Mouse (Mus musculus) forebrain, embryonic 13.5 days (tissue): ENCODE results near the gene Dock1. TPM values are rescaled to one million over a fixed set of nuclear protein-coding genes. Genes with fewer than 3 reads are reported as not detected.

Source experiments
- ATAC-seq: fragments of 200-750 bp; cut with Nextera tagmentation; 2 replicates; pipeline ENCODE4 v1.8.0; 2017
- H3K27ac ChIP-seq: fragments of 300-500 bp; sonication (generic); 2 replicates; pipeline ENCODE4 v1.5.1; 2015; ENCODE audit warnings: inconsistent platforms, mild to moderate bottlenecking, moderate library complexity
- H3K27me3 ChIP-seq: fragments of 300-500 bp; sonication (generic); 2 replicates; pipeline ENCODE4 v1.6.1; 2015; ENCODE audit warnings: mild to moderate bottlenecking, inconsistent platforms
- H3K36me3 ChIP-seq: fragments of 300-500 bp; sonication (generic); 2 replicates; pipeline ENCODE4 v1.6.1; 2015; ENCODE audit warnings: mild to moderate bottlenecking, inconsistent platforms; ENCODE audit not compliant: poor library complexity, severe bottlenecking
- H3K4me1 ChIP-seq: fragments of 300-500 bp; sonication (generic); 2 replicates; pipeline ENCODE4 v1.6.1; 2015; ENCODE audit warnings: inconsistent platforms
- H3K4me2 ChIP-seq: fragments of 300-500 bp; sonication (generic); 2 replicates; pipeline ENCODE4 v1.6.1; 2015; ENCODE audit warnings: inconsistent platforms, mild to moderate bottlenecking, moderate library complexity
- H3K4me3 ChIP-seq: fragments of 300-500 bp; sonication (generic); 2 replicates; pipeline ENCODE4 v1.5.1; 2015; ENCODE audit warnings: mild to moderate bottlenecking, inconsistent platforms
- H3K9ac ChIP-seq: fragments of 300-500 bp; sonication (generic); 2 replicates; pipeline ENCODE4 v1.6.1; 2015; ENCODE audit warnings: mild to moderate bottlenecking, inconsistent platforms
- H3K9me3 ChIP-seq: fragments of 300-500 bp; sonication (generic); replicated peaks from 2 replicates; pipeline ENCODE4 v1.6.1; 2016; ENCODE audit warnings: inconsistent platforms
- WGBS: fragments of 180-500 bp; shearing (Covaris S2); methylation state at CpG from one replicate; pipeline ENCODE4 v1.1.7; 2015; 5-methylcytosine and 5-hydroxymethylcytosine counted together
- polyA plus RNA-seq: library from polyadenylated mRNA; unstranded; fragments of >200 nt; fragmentation: Nextera tagmentation; extraction: Ambion mirVana; gene quantifications from 2 replicates; pipeline ENCODE4 v1.2.1, GENCODE M21; 2015

Dock1 gene
- 11.6 and 11.8 TPM in 2 replicates for polyA plus RNA-seq

GRCm38 (mm10) chr7:134670312-134671002 lies at the start of gene Dock1:
Gene Dock1, plus strand, starts transcription at chr7:134670654.
- H3K27ac ChIP-seq, result peak within 1 kb of the TSS; percentile 44
- peak within 1 kb of the TSS; percentile 95 for H3K4me2 ChIP-seq
- peak; percentile 91 for ATAC-seq
- H3K27me3 ChIP-seq, result peaks cover 14% of the 10 kb centered on the region
- peak within 1 kb of the TSS; percentile 68 for H3K4me3 ChIP-seq
- no peaks in the 10 kb centered on the region for H3K9me3 ChIP-seq
- WGBS, result 2% methylated on average over 76 of the region's 77 CpGs
- no peaks in the 10 kb centered on the region for H3K36me3 ChIP-seq
- peak within 1 kb of the TSS; percentile 79 for H3K9ac ChIP-seq
- H3K4me1 ChIP-seq, result peaks cover 22% of the 10 kb centered on the region

- no peak for ATAC-seq
- no peaks in the 10 kb centered on the region for H3K9me3 ChIP-seq
- no peak overlapping the region for H3K9ac ChIP-seq
- no peak overlapping the region for H3K27ac ChIP-seq
- H3K4me1 ChIP-seq, result no peaks in the 10 kb centered on the region
- H3K36me3 ChIP-seq, result no peaks in the 10 kb centered on the region
- H3K4me2 ChIP-seq, result no peak overlapping the region
- no peak overlapping the region for H3K4me3 ChIP-seq
- 77% methylated on average over 4 of the region's 4 CpGs for WGBS
- no peaks in the 10 kb centered on the region for H3K27me3 ChIP-seq
These were observed 42.5 kb upstream of the Dock1 start for GRCm38 (mm10) chr7:134627906-134628305.

- Histone ChIP-seq H3K36me3 (no peaks in the 10 kb centered on the region), H3K4me1 (no peaks in the 10 kb centered on the region), H3K27me3 (no peaks in the 10 kb centered on the region), H3K9ac (no peak overlapping the region), H3K4me2 (no peak overlapping the region), H3K4me3 (no peak overlapping the region), H3K27ac (no peak overlapping the region), H3K9me3 (no peaks in the 10 kb centered on the region)
- 89% methylated on average over 8 of the region's 8 CpGs for WGBS
- ATAC-seq, result no peak
These were observed 20.1 kb upstream of the Dock1 start for GRCm38 (mm10) chr7:134650246-134650830.

- Histone ChIP-seq H3K9ac (no peak overlapping the region), H3K9me3 (no peaks in the 10 kb centered on the region), H3K4me1 (no peaks in the 10 kb centered on the region), H3K4me2 (no peak overlapping the region), H3K27me3 (no peaks in the 10 kb centered on the region), H3K27ac (no peak overlapping the region), H3K36me3 (no peaks in the 10 kb centered on the region), H3K4me3 (no peak overlapping the region)
- ATAC-seq, result no peak
- 80% methylated on average over 3 of the region's 3 CpGs for WGBS
These were observed 19.4 kb upstream of the Dock1 start for GRCm38 (mm10) chr7:134651071-134651470.

GRCm38 (mm10) chr7:134663241-134663640 lies 7.2 kb upstream of the Dock1 start:
- H3K9ac ChIP-seq, result no peak overlapping the region
- no peak overlapping the region for H3K4me3 ChIP-seq
- no peak overlapping the region for H3K27ac ChIP-seq
- no peaks in the 10 kb centered on the region for H3K36me3 ChIP-seq
- WGBS, result 20% methylated on average over 2 of the region's 2 CpGs
- H3K27me3 ChIP-seq, result no peaks in the 10 kb centered on the region
- ATAC-seq, result no peak
- H3K4me1 ChIP-seq, result peaks cover 4% of the 10 kb centered on the region; the same call in 1 of the 2 replicates
- H3K4me2 ChIP-seq, result no peak overlapping the region
- peaks cover 6% of the 10 kb centered on the region for H3K9me3 ChIP-seq

GRCm38 (mm10) chr7:134665642-134666282 lies 4.7 kb upstream of the Dock1 start:
- 84% methylated on average over 5 of the region's 5 CpGs for WGBS
- ATAC-seq, result no peak

GRCm38 (mm10) chr7:134667271-134667702 lies 3.2 kb upstream of the Dock1 start:
- H3K9ac ChIP-seq, result no peak overlapping the region
- no peaks in the 10 kb centered on the region for H3K36me3 ChIP-seq
- H3K4me1 ChIP-seq, result peaks cover 25% of the 10 kb centered on the region
- no peak overlapping the region for H3K4me2 ChIP-seq
- 89% methylated on average over 4 of the region's 4 CpGs for WGBS
- no peak overlapping the region for H3K27ac ChIP-seq
- H3K4me3 ChIP-seq, result no peak overlapping the region
- ATAC-seq, result no peak
- peaks cover 14% of the 10 kb centered on the region for H3K27me3 ChIP-seq
- no peaks in the 10 kb centered on the region for H3K9me3 ChIP-seq

More at GRCm38 (mm10) chr7:134665642-134666282, 4.7 kb upstream of the Dock1 start:
- H3K4me1 ChIP-seq, result peaks cover 10% of the 10 kb centered on the region
- no peak overlapping the region for H3K4me3 ChIP-seq
- H3K9me3 ChIP-seq, result no peaks in the 10 kb centered on the region
- no peak overlapping the region for H3K27ac ChIP-seq
- H3K36me3 ChIP-seq, result no peaks in the 10 kb centered on the region
- no peak overlapping the region for H3K4me2 ChIP-seq
- H3K27me3 ChIP-seq, result peaks cover 9% of the 10 kb centered on the region
- no peak overlapping the region for H3K9ac ChIP-seq

GRCm38 (mm10) chr7:134669474-134670311 lies 761 bp upstream of the Dock1 start:
- H3K27me3 ChIP-seq, result peaks cover 14% of the 10 kb centered on the region
- WGBS, result 92% methylated on average over 14 of the region's 14 CpGs
- no peaks in the 10 kb centered on the region for H3K9me3 ChIP-seq
- no peaks in the 10 kb centered on the region for H3K36me3 ChIP-seq
- peak overlapping the region; percentile 95 for H3K4me2 ChIP-seq
- peak overlapping the region; percentile 79 for H3K9ac ChIP-seq
- peaks cover 22% of the 10 kb centered on the region for H3K4me1 ChIP-seq
- no peak overlapping the region for H3K27ac ChIP-seq
- ATAC-seq, result no peak
- peak overlapping the region; percentile 68 for H3K4me3 ChIP-seq

- H3K36me3 ChIP-seq, result no peaks in the 10 kb centered on the region
- peak overlapping the region; percentile 79 for H3K9ac ChIP-seq
- H3K4me3 ChIP-seq, result peak overlapping the region; percentile 68
- H3K4me1 ChIP-seq, result peaks cover 22% of the 10 kb centered on the region
- peak; percentile 44 for ATAC-seq
- H3K27ac ChIP-seq, result peak overlapping the region; percentile 44
- H3K4me2 ChIP-seq, result peak overlapping the region; percentile 95
- WGBS, result 1% methylated on average over 28 of the region's 28 CpGs
- H3K27me3 ChIP-seq, result peaks cover 14% of the 10 kb centered on the region
- no peaks in the 10 kb centered on the region for H3K9me3 ChIP-seq
These were observed 578 bp downstream of the Dock1 start for GRCm38 (mm10) chr7:134671003-134671461.

GRCm38 (mm10) chr7:134671467-134671901 lies 1.0 kb downstream of the Dock1 start:
- Histone ChIP-seq H3K9ac (peak overlapping the region; percentile 79), H3K4me1 (peaks cover 22% of the 10 kb centered on the region), H3K36me3 (no peaks in the 10 kb centered on the region), H3K4me2 (peak overlapping the region; percentile 95), H3K9me3 (no peaks in the 10 kb centered on the region), H3K27me3 (peaks cover 14% of the 10 kb centered on the region), H3K4me3 (peak overlapping the region; percentile 68), H3K27ac (no peak overlapping the region)
- no peak for ATAC-seq
- 49% methylated on average over 7 of the region's 7 CpGs for WGBS

- Histone ChIP-seq H3K9me3 (no peaks in the 10 kb centered on the region), H3K4me3 (no peak overlapping the region), H3K4me1 (peaks cover 22% of the 10 kb centered on the region), H3K27me3 (peaks cover 14% of the 10 kb centered on the region), H3K27ac (no peak overlapping the region), H3K36me3 (no peaks in the 10 kb centered on the region), H3K9ac (no peak overlapping the region), H3K4me2 (no peak overlapping the region)
- 92% methylated on average over 5 of the region's 5 CpGs for whole genome bisulfite sequencing
- ATAC-seq, result no peak
These were observed 2.7 kb downstream of the Dock1 start for GRCm38 (mm10) chr7:134673135-134673534.
